Comparison of ENCODE assay signal across 25 mouse cellular contexts in genomic region chr15:82151176-82151575, GRCm38 (mm10).
"Had no signal": no experiment of that assay in that cellular context is flagged by ENCODE, and none has a peak within 500 bp of the region (broad histone marks: within the 10 kb centered on the region; RNA-seq: fewer than 3 reads in every experiment).

No protein-coding gene starts in this region.

- H3K4me2 ChIP-seq: heart, embryonic 11.5 days; hindbrain, embryonic 12.5 days; hindbrain, embryonic 14.5 days; kidney, embryonic 15.5 days; limb, embryonic 12.5 days; liver, embryonic 11.5 days; liver, embryonic 13.5 days had no signal

- H3K4me3 ChIP-seq: heart, adult 2 months; hindbrain, embryonic 10.5 days; hindbrain, embryonic 12.5 days; kidney, embryonic 15.5 days; left cerebral cortex, adult 2 months; limb, embryonic 10.5 days; limb, embryonic 12.5 days; liver, embryonic 13.5 days had no signal

- H3K27ac ChIP-seq: heart, adult 2 months; hindbrain, embryonic 10.5 days; hindbrain, embryonic 12.5 days; hindbrain, embryonic 14.5 days; kidney, embryonic 15.5 days; kidney, postnatal 0 days; left cerebral cortex, adult 2 months; limb, embryonic 10.5 days; limb, embryonic 12.5 days had no signal

- DNase-seq: gastrocnemius, postnatal 14 days; gastrocnemius, postnatal 36 days; heart, adult 11 months; heart, adult 2 months; heart, postnatal 10 days; heart, postnatal 4 days; kidney, adult 11 months; kidney, adult 2 months; kidney, adult 9 months; kidney, postnatal 14 days; kidney, postnatal 36 days; liver; liver, embryonic 13.5 days had no signal

- H3K9me3 ChIP-seq: hindbrain, embryonic 10.5 days; hindbrain, embryonic 12.5 days; kidney, embryonic 15.5 days; limb, embryonic 10.5 days; limb, embryonic 12.5 days; liver, embryonic 13.5 days had no signal

- ATAC-seq: hindbrain, embryonic 16.5 days; intestine, embryonic 16.5 days had no signal

- H3K9ac ChIP-seq: hindbrain, embryonic 12.5 days; hindbrain, embryonic 14.5 days; kidney, embryonic 15.5 days; limb, embryonic 12.5 days; liver, embryonic 13.5 days had no signal

- H3K27me3 ChIP-seq: hindbrain, embryonic 12.5 days; kidney, embryonic 15.5 days; limb, embryonic 12.5 days; liver, embryonic 13.5 days had no signal
